Mouse (Mus musculus): Measurements from ENCODE around the gene Tlr4. TPM values are rescaled to one million over a fixed set of nuclear protein-coding genes. Genes with fewer than 3 reads are reported as not detected.
A peak's percentile ranks its signal among the peaks of the same experiment; 100 is the strongest.

Tlr4 gene
- total and polyA plus RNA-seq, 2 experiments = 0.70 to 5.2 TPM

GRCm38 (mm10) chr4:66816364-66817026 is 10.9 kb upstream of the Tlr4 start:
- no peaks in the 10 kb centered on the region for H3K27me3 ChIP-seq (ENCODE audit: control insufficient read depth, insufficient read depth, low read length)
- no peak overlapping the region for H3K4me3 ChIP-seq (ENCODE audit: insufficient read depth, low read depth, low read length)
- H3K4me1 ChIP-seq (ENCODE audit: control insufficient read depth, insufficient read depth, low read length) = no peaks in the 10 kb centered on the region
- WGBS = 66% methylated on average over 3 of the region's 3 CpGs
- no peaks in the 10 kb centered on the region for H3K36me3 ChIP-seq (ENCODE audit: control insufficient read depth, insufficient read depth, low read length)
- TF ChIP-seq CTCF (IDR thresholded peaks at IDR 0.05; ENCODE audit: low read depth, low read length) = no peak
- no peak for TF ChIP-seq POLR2A (IDR thresholded peaks at IDR 0.05; ENCODE audit: extremely low read depth, insufficient read depth, low read length)
- no peak overlapping the region for H3K27ac ChIP-seq (replicated peaks; ENCODE audit: insufficient read depth, low read depth, low read length)
- no peaks in the 10 kb centered on the region for H3K79me2 ChIP-seq (ENCODE audit: control insufficient read depth, insufficient read depth, low read length)
- H3K9ac ChIP-seq (ENCODE audit: low read depth, low read length) = no peak overlapping the region
- peak; percentile 7 for DNase-seq (ENCODE audit: extremely low read depth, low read depth, low spot score)

- H3K27ac ChIP-seq (replicated peaks; ENCODE audit: insufficient read depth, low read depth, low read length) = no peak overlapping the region
- TF ChIP-seq CTCF (IDR thresholded peaks at IDR 0.05; ENCODE audit: low read depth, low read length) (no peak), POLR2A (IDR thresholded peaks at IDR 0.05; ENCODE audit: extremely low read depth, insufficient read depth, low read length) (no peak)
- H3K4me1 ChIP-seq (ENCODE audit: control insufficient read depth, insufficient read depth, low read length) = no peaks in the 10 kb centered on the region
- no peaks in the 10 kb centered on the region for H3K27me3 ChIP-seq (ENCODE audit: control insufficient read depth, insufficient read depth, low read length)
- H3K9ac ChIP-seq (ENCODE audit: low read depth, low read length) = no peak overlapping the region
- H3K79me2 ChIP-seq (ENCODE audit: control insufficient read depth, insufficient read depth, low read length) = no peaks in the 10 kb centered on the region
- DNase-seq (ENCODE audit: extremely low read depth, low read depth, low spot score) = no peak
- no peaks in the 10 kb centered on the region for H3K36me3 ChIP-seq (ENCODE audit: control insufficient read depth, insufficient read depth, low read length)
- 67% methylated on average over 2 of the region's 2 CpGs for WGBS
- no peak overlapping the region for H3K4me3 ChIP-seq (ENCODE audit: insufficient read depth, low read depth, low read length)
These were observed 6.2 kb upstream of the Tlr4 start for GRCm38 (mm10) chr4:66821171-66821570.

- no peaks in the 10 kb centered on the region for H3K36me3 ChIP-seq (ENCODE audit: control insufficient read depth, insufficient read depth, low read length)
- 89% methylated on average over 3 of the region's 3 CpGs for WGBS
These were observed 5.6 kb upstream of the Tlr4 start for GRCm38 (mm10) chr4:66821764-66822163.

GRCm38 (mm10) chr4:66828163-66828668 is 832 bp downstream of the Tlr4 start:
- Histone ChIP-seq H3K4me3 (ENCODE audit: insufficient read depth, low read depth, low read length) (peak overlapping the region; percentile 56), H3K4me1 (ENCODE audit: control insufficient read depth, insufficient read depth, low read length) (no peaks in the 10 kb centered on the region), H3K79me2 (ENCODE audit: control insufficient read depth, insufficient read depth, low read length) (no peaks in the 10 kb centered on the region; the same call in 1 of the 2 replicates), H3K9ac (ENCODE audit: low read depth, low read length) (peak overlapping the region; percentile 56; the same call in 1 of the 2 replicates), H3K27ac (replicated peaks; ENCODE audit: insufficient read depth, low read depth, low read length) (peak overlapping the region; percentile 69), H3K27me3 (ENCODE audit: control insufficient read depth, insufficient read depth, low read length) (no peaks in the 10 kb centered on the region), H3K36me3 (ENCODE audit: control insufficient read depth, insufficient read depth, low read length) (no peaks in the 10 kb centered on the region)
- no peak for DNase-seq (ENCODE audit: extremely low read depth, low read depth, low spot score)
- TF ChIP-seq CTCF (IDR thresholded peaks at IDR 0.05; ENCODE audit: low read depth, low read length) (no peak), POLR2A (IDR thresholded peaks at IDR 0.05; ENCODE audit: extremely low read depth, insufficient read depth, low read length) (no peak)
- 54% methylated on average over 6 of the region's 6 CpGs for WGBS

More at GRCm38 (mm10) chr4:66821764-66822163, 5.6 kb upstream of the Tlr4 start:
- Histone ChIP-seq H3K27me3 (ENCODE audit: control insufficient read depth, insufficient read depth, low read length) (no peaks in the 10 kb centered on the region), H3K9ac (ENCODE audit: low read depth, low read length) (no peak overlapping the region), H3K79me2 (ENCODE audit: control insufficient read depth, insufficient read depth, low read length) (no peaks in the 10 kb centered on the region), H3K4me3 (ENCODE audit: insufficient read depth, low read depth, low read length) (no peak overlapping the region), H3K4me1 (ENCODE audit: control insufficient read depth, insufficient read depth, low read length) (no peaks in the 10 kb centered on the region), H3K27ac (replicated peaks; ENCODE audit: insufficient read depth, low read depth, low read length) (no peak overlapping the region)
- DNase-seq (ENCODE audit: extremely low read depth, low read depth, low spot score) = no peak
- no peak for TF ChIP-seq POLR2A (IDR thresholded peaks at IDR 0.05; ENCODE audit: extremely low read depth, insufficient read depth, low read length)
- no peak for TF ChIP-seq CTCF (IDR thresholded peaks at IDR 0.05; ENCODE audit: low read depth, low read length)

DNA sequence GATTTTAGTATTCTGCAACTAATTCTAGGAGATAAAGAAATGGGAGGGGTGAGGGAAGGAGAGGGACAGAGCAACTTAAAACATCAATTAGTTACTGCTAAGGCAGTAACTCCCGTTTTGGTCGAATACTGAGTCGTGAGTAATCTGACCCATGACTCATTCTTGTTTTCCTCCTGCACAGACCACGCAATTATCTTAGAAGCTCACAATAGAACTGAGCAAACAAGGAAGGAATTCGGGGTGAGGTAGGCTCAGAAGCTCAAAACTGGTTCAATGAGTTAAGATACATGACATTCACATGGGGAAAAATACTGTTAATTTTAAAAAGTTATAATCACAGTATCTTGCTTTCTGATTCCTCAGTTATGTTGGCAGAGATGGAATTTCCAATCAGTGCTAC is 1.3 kb downstream of the Tlr4 start:
- Histone ChIP-seq H3K27ac (replicated peaks; ENCODE audit: insufficient read depth, low read depth, low read length) (no peak overlapping the region), H3K9ac (ENCODE audit: low read depth, low read length) (no peak overlapping the region), H3K27me3 (ENCODE audit: control insufficient read depth, insufficient read depth, low read length) (no peaks in the 10 kb centered on the region), H3K79me2 (ENCODE audit: control insufficient read depth, insufficient read depth, low read length) (no peaks in the 10 kb centered on the region; the same call in 1 of the 2 replicates), H3K4me1 (ENCODE audit: control insufficient read depth, insufficient read depth, low read length) (no peaks in the 10 kb centered on the region), H3K36me3 (ENCODE audit: control insufficient read depth, insufficient read depth, low read length) (no peaks in the 10 kb centered on the region), H3K4me3 (ENCODE audit: insufficient read depth, low read depth, low read length) (no peak overlapping the region)
- peak; percentile 18 for DNase-seq (ENCODE audit: extremely low read depth, low read depth, low spot score)
- no peak for TF ChIP-seq POLR2A (IDR thresholded peaks at IDR 0.05; ENCODE audit: extremely low read depth, insufficient read depth, low read length)
- TF ChIP-seq CTCF (IDR thresholded peaks at IDR 0.05; ENCODE audit: low read depth, low read length) = no peak
- WGBS = 8% methylated on average over 5 of the region's 5 CpGs

- no peaks in the 10 kb centered on the region for H3K27me3 ChIP-seq (ENCODE audit: control insufficient read depth, insufficient read depth, low read length)
- 90% methylated on average over 2 of the region's 2 CpGs for WGBS
- H3K36me3 ChIP-seq (ENCODE audit: control insufficient read depth, insufficient read depth, low read length) = no peaks in the 10 kb centered on the region; the same call in 1 of the 2 replicates
- H3K4me1 ChIP-seq (ENCODE audit: control insufficient read depth, insufficient read depth, low read length) = no peaks in the 10 kb centered on the region
- TF ChIP-seq POLR2A (IDR thresholded peaks at IDR 0.05; ENCODE audit: extremely low read depth, insufficient read depth, low read length) = no peak
- no peak for TF ChIP-seq CTCF (IDR thresholded peaks at IDR 0.05; ENCODE audit: low read depth, low read length)
- no peaks in the 10 kb centered on the region for H3K79me2 ChIP-seq (ENCODE audit: control insufficient read depth, insufficient read depth, low read length)
- no peak overlapping the region for H3K27ac ChIP-seq (replicated peaks; ENCODE audit: insufficient read depth, low read depth, low read length)
- DNase-seq (ENCODE audit: extremely low read depth, low read depth, low spot score) = no peak
- no peak overlapping the region for H3K9ac ChIP-seq (ENCODE audit: low read depth, low read length)
- H3K4me3 ChIP-seq (ENCODE audit: insufficient read depth, low read depth, low read length) = no peak overlapping the region
These were observed 10.7 kb downstream of the Tlr4 start for GRCm38 (mm10) chr4:66838071-66838470.

Data from liver, adult 2 months (tissue).